Mouse (Mus musculus) limb, embryonic 10.5 days (tissue): ENCODE data around the gene Chn2. TPM values are rescaled to one million over a fixed set of nuclear protein-coding genes. Genes with fewer than 3 reads are reported as not detected.

Experiments
- DNase-seq: peaks from one replicate; pipeline ENCODE4 v3.0.0-alpha.2; 2017; ENCODE audit warnings: low spot score
- H3K27ac ChIP-seq: fragments of 300-500 bp; sonication (generic); 2 replicates; pipeline ENCODE4 v1.5.1; 2016; ENCODE audit warnings: mild to moderate bottlenecking
- H3K27me3 ChIP-seq: fragments of 300-500 bp; sonication (generic); 2 replicates; pipeline ENCODE4 v1.6.1; 2016; ENCODE audit warnings: low read depth, mild to moderate bottlenecking; ENCODE audit not compliant: poor library complexity, severe bottlenecking
- H3K36me3 ChIP-seq: fragments of 300-500 bp; sonication (generic); 2 replicates; pipeline ENCODE4 v1.6.1; 2016; ENCODE audit warnings: mild to moderate bottlenecking, moderate library complexity
- H3K4me1 ChIP-seq: fragments of 300-500 bp; sonication (generic); 2 replicates; pipeline ENCODE4 v1.6.1; 2016
- H3K4me3 ChIP-seq: fragments of 300-500 bp; sonication (generic); 2 replicates; pipeline ENCODE4 v1.5.1; 2016; ENCODE audit warnings: mild to moderate bottlenecking, moderate library complexity
- H3K9me3 ChIP-seq: fragments of 300-500 bp; sonication (generic); replicated peaks from 2 replicates; pipeline ENCODE4 v1.6.1; 2016; ENCODE audit warnings: mild to moderate bottlenecking
- WGBS: fragments of 180-500 bp; shearing (Covaris S2); methylation state at CpG from one replicate; pipeline ENCODE4 v1.1.7; 2016; 5-methylcytosine and 5-hydroxymethylcytosine counted together
- polyA plus RNA-seq: library from polyadenylated mRNA; unstranded; fragments of >200 nt; fragmentation: Nextera tagmentation; extraction: Ambion mirVana; gene quantifications from 2 replicates; pipeline ENCODE4 v1.2.1, GENCODE M21; 2016

Gene Chn2
- polyA plus RNA-seq, 1 experiment from 2014 or later = 7.1 TPM

GRCm38 (mm10) chr6:54088168-54088567, 48.8 kb downstream of the Chn2 start:
- Histone ChIP-seq H3K4me3 (no peak overlapping the region), H3K27ac (no peak overlapping the region), H3K27me3 (no peaks in the 10 kb centered on the region), H3K36me3 (no peaks in the 10 kb centered on the region), H3K4me1 (peaks cover 9% of the 10 kb centered on the region; the same call in 1 of the 2 replicates), H3K9me3 (no peaks in the 10 kb centered on the region)
- DNase-seq = no peak
- 90% methylated on average over 4 of the region's 4 CpGs for WGBS

GRCm38 (mm10) chr6:54090822-54091221, 51.5 kb downstream of the Chn2 start:
- H3K9me3 ChIP-seq = no peaks in the 10 kb centered on the region
- no peak for DNase-seq
- WGBS = 79% methylated on average over 3 of the region's 3 CpGs
- no peak overlapping the region for H3K4me3 ChIP-seq
- H3K36me3 ChIP-seq = no peaks in the 10 kb centered on the region
- no peaks in the 10 kb centered on the region for H3K27me3 ChIP-seq
- H3K27ac ChIP-seq = no peak overlapping the region
- H3K4me1 ChIP-seq = peaks cover 3% of the 10 kb centered on the region

GRCm38 (mm10) chr6:54092920-54093319, 53.6 kb downstream of the Chn2 start:
- H3K4me1 ChIP-seq = peaks cover 20% of the 10 kb centered on the region
- 90% methylated on average over 3 of the region's 3 CpGs for WGBS
- no peak for DNase-seq
- no peak overlapping the region for H3K27ac ChIP-seq
- no peak overlapping the region for H3K4me3 ChIP-seq
- H3K27me3 ChIP-seq = 0 out of 2 replicates have a peak, but pooled peaks cover 9% of the 10 kb centered on the region
- H3K9me3 ChIP-seq = no peaks in the 10 kb centered on the region
- H3K36me3 ChIP-seq = no peaks in the 10 kb centered on the region

- DNase-seq = no peak
- Histone ChIP-seq H3K27ac (no peak overlapping the region), H3K27me3 (0 out of 2 replicates have a peak, but pooled peaks cover 9% of the 10 kb centered on the region), H3K36me3 (no peaks in the 10 kb centered on the region), H3K4me3 (no peak overlapping the region), H3K4me1 (peaks cover 23% of the 10 kb centered on the region), H3K9me3 (no peaks in the 10 kb centered on the region)
- 38% methylated on average over 6 of the region's 6 CpGs for WGBS
These were observed 56.9 kb downstream of the Chn2 start for GRCm38 (mm10) chr6:54096147-54096761.

GRCm38 (mm10) chr6:54096836-54097235, 57.5 kb downstream of the Chn2 start:
- DNase-seq = no peak

GRCm38 (mm10) chr6:54098339-54098738, 59.0 kb downstream of the Chn2 start:
- DNase-seq = no peak
- H3K9me3 ChIP-seq = no peaks in the 10 kb centered on the region
- no peak overlapping the region for H3K27ac ChIP-seq
- H3K36me3 ChIP-seq = no peaks in the 10 kb centered on the region
- H3K4me3 ChIP-seq = no peak overlapping the region
- WGBS = 93% methylated on average over 6 of the region's 6 CpGs
- H3K4me1 ChIP-seq = peaks cover 23% of the 10 kb centered on the region
- 0 out of 2 replicates have a peak, but pooled peaks cover 9% of the 10 kb centered on the region for H3K27me3 ChIP-seq

More at GRCm38 (mm10) chr6:54096836-54097235, 57.5 kb downstream of the Chn2 start:
- H3K9me3 ChIP-seq = no peaks in the 10 kb centered on the region
- 0 out of 2 replicates have a peak, but pooled peaks cover 9% of the 10 kb centered on the region for H3K27me3 ChIP-seq
- no peaks in the 10 kb centered on the region for H3K36me3 ChIP-seq
- WGBS = 13% methylated on average over 7 of the region's 7 CpGs
- H3K4me1 ChIP-seq = peaks cover 23% of the 10 kb centered on the region
- no peak overlapping the region for H3K27ac ChIP-seq
- H3K4me3 ChIP-seq = no peak overlapping the region

- 84% methylated on average over 6 of the region's 6 CpGs for WGBS
- Histone ChIP-seq H3K4me3 (no peak overlapping the region), H3K4me1 (peaks cover 23% of the 10 kb centered on the region), H3K27me3 (0 out of 2 replicates have a peak, but pooled peaks cover 9% of the 10 kb centered on the region), H3K27ac (no peak overlapping the region), H3K9me3 (no peaks in the 10 kb centered on the region), H3K36me3 (no peaks in the 10 kb centered on the region)
- DNase-seq = no peak
These were observed 60.3 kb downstream of the Chn2 start for GRCm38 (mm10) chr6:54099659-54100058.

GRCm38 (mm10) chr6:54102210-54102609, 62.9 kb downstream of the Chn2 start:
- Histone ChIP-seq H3K27me3 (0 out of 2 replicates have a peak, but pooled peaks cover 9% of the 10 kb centered on the region), H3K27ac (no peak overlapping the region), H3K36me3 (no peaks in the 10 kb centered on the region), H3K4me1 (peaks cover 17% of the 10 kb centered on the region), H3K4me3 (no peak overlapping the region), H3K9me3 (no peaks in the 10 kb centered on the region)
- no peak for DNase-seq
- WGBS = 74% methylated on average over 4 of the region's 4 CpGs

GRCm38 (mm10) chr6:54103276-54103975, 64.1 kb downstream of the Chn2 start:
- Histone ChIP-seq H3K4me1 (peaks cover 14% of the 10 kb centered on the region; the same call in 1 of the 2 replicates), H3K27me3 (0 out of 2 replicates have a peak, but pooled peaks cover 7% of the 10 kb centered on the region), H3K27ac (no peak overlapping the region), H3K36me3 (no peaks in the 10 kb centered on the region), H3K9me3 (no peaks in the 10 kb centered on the region), H3K4me3 (no peak overlapping the region)
- 83% methylated on average over 9 of the region's 9 CpGs for WGBS
- no peak for DNase-seq

- Histone ChIP-seq H3K36me3 (no peaks in the 10 kb centered on the region), H3K9me3 (no peaks in the 10 kb centered on the region), H3K27ac (no peak overlapping the region), H3K4me1 (peaks cover 14% of the 10 kb centered on the region; the same call in 1 of the 2 replicates), H3K4me3 (no peak overlapping the region), H3K27me3 (0 out of 2 replicates have a peak, but pooled peaks cover 9% of the 10 kb centered on the region)
- DNase-seq = no peak
- 27% methylated on average over 4 of the region's 4 CpGs for WGBS
These were observed 72.1 kb downstream of the Chn2 start for GRCm38 (mm10) chr6:54111416-54111984.

- 88% methylated on average over 5 of the region's 5 CpGs for WGBS
- Histone ChIP-seq H3K27ac (no peak overlapping the region), H3K9me3 (no peaks in the 10 kb centered on the region), H3K4me1 (peaks cover 14% of the 10 kb centered on the region; the same call in 1 of the 2 replicates), H3K36me3 (no peaks in the 10 kb centered on the region), H3K4me3 (no peak overlapping the region), H3K27me3 (0 out of 2 replicates have a peak, but pooled peaks cover 5% of the 10 kb centered on the region)
- no peak for DNase-seq
These were observed 74.0 kb downstream of the Chn2 start for GRCm38 (mm10) chr6:54113338-54113737.

GRCm38 (mm10) chr6:54114412-54114811, 75.1 kb downstream of the Chn2 start:
- Histone ChIP-seq H3K4me3 (no peak overlapping the region), H3K9me3 (no peaks in the 10 kb centered on the region), H3K36me3 (no peaks in the 10 kb centered on the region), H3K27ac (no peak overlapping the region), H3K4me1 (peaks cover 14% of the 10 kb centered on the region; the same call in 1 of the 2 replicates), H3K27me3 (0 out of 2 replicates have a peak, but pooled peaks cover 5% of the 10 kb centered on the region)
- 92% methylated on average over 6 of the region's 6 CpGs for WGBS
- no peak for DNase-seq

GRCm38 (mm10) chr6:54116299-54116698, 76.9 kb downstream of the Chn2 start:
- DNase-seq = no peak
- Histone ChIP-seq H3K4me1 (peaks cover 19% of the 10 kb centered on the region), H3K4me3 (no peak overlapping the region), H3K36me3 (no peaks in the 10 kb centered on the region), H3K9me3 (no peaks in the 10 kb centered on the region), H3K27ac (no peak overlapping the region), H3K27me3 (no peaks in the 10 kb centered on the region)
- 93% methylated on average over 9 of the region's 9 CpGs for WGBS
